Mouse (Mus musculus): Measurements from ENCODE around the gene Btbd35f25. TPM values are rescaled to one million over a fixed set of nuclear protein-coding genes. Genes with fewer than 3 reads are reported as not detected.
"Not testable (repeated sequence)": the region's sequence is repeated elsewhere in the genome, so short reads cannot be mapped to it uniquely, and the experiment has no call there.

Gene Btbd35f25
- not detected in 2 replicates for polyA plus RNA-seq (2015; fragmentation: Nextera tagmentation; extraction: Ambion mirVana)

- not testable (repeated sequence) for H3K27ac ChIP-seq; H3K36me3 ChIP-seq (ENCODE audit: poor library complexity, severe bottlenecking); H3K4me3 ChIP-seq; H3K27me3 ChIP-seq; H3K9ac ChIP-seq; H3K4me2 ChIP-seq; H3K9me3 ChIP-seq (replicated peaks); H3K4me1 ChIP-seq; ATAC-seq
- 79% methylated on average over 3 of the region's 4 CpGs for WGBS
Measured at GRCm38 (mm10) chrX:31717056-31717455, at the start of gene Btbd35f25. Btbd35f25 (minus strand) TSS chrX:31717156.

DNA sequence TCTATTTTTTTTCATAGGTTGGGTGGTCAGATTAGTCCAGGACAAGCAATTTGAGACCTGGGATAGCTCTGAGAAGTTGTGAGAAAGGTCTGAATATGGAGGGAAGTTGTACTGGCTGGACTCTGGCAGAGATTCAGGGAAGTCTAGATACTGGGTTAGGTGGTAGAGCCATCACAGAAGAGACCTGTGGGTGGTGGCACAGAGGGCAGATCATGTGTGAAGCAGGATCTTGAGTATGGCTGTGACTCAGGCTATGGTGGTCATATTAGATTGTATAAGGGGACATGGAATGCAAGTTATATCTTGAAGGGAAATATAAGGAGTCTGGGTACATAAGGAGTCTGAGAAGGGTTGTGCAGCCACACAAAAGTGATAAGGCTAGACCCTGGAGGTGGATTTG lies 49.3 kb upstream of the Btbd35f25 start:
- ATAC-seq, result no peak
- Histone ChIP-seq H3K27ac (no peak overlapping the region), H3K27me3 (no peaks in the 10 kb centered on the region), H3K36me3 (ENCODE audit: poor library complexity, severe bottlenecking) (no peaks in the 10 kb centered on the region), H3K4me1 (no peaks in the 10 kb centered on the region), H3K4me2 (no peak overlapping the region), H3K9ac (no peak overlapping the region), H3K4me3 (no peak overlapping the region), H3K9me3 (replicated peaks) (peaks cover 96% of the 10 kb centered on the region)

- WGBS, result 77% methylated on average over 1 of the region's 1 CpGs
- Histone ChIP-seq H3K4me3 (no peak overlapping the region), H3K27ac (no peak overlapping the region), H3K4me1 (no peaks in the 10 kb centered on the region), H3K27me3 (no peaks in the 10 kb centered on the region), H3K4me2 (no peak overlapping the region), H3K36me3 (ENCODE audit: poor library complexity, severe bottlenecking) (no peaks in the 10 kb centered on the region), H3K9me3 (replicated peaks) (peaks cover 92% of the 10 kb centered on the region), H3K9ac (no peak overlapping the region)
- ATAC-seq, result no peak
Measured at GRCm38 (mm10) chrX:31764001-31764400, 47.0 kb upstream of the Btbd35f25 start.

GRCm38 (mm10) chrX:31745079-31745478 lies 28.1 kb upstream of the Btbd35f25 start:
- H3K9me3 ChIP-seq (replicated peaks), result peaks cover 65% of the 10 kb centered on the region
- no peak for ATAC-seq
- 88% methylated on average over 10 of the region's 10 CpGs for WGBS

DNA sequence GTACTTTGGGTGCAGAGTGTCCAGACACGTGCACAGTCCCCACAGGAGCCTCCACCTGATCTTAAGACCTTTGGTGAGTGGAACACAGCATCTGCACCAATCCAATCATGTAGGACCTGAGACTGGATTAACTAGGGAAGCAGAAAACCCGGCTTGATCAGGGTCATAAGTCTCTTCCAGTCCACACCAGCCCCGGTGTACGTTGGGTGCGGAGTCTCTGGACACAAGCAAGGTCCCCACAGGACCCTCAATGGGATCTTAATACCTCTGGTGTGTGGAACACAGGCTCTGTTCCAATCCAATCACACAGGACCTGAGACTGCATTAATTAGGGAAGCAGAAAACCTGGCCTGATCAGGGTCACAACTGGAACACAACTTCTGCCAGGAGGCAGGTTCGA lies 20.0 kb upstream of the Btbd35f25 start:
- Histone ChIP-seq H3K4me3 (no peak overlapping the region), H3K4me1 (no peaks in the 10 kb centered on the region), H3K36me3 (ENCODE audit: poor library complexity, severe bottlenecking) (no peaks in the 10 kb centered on the region), H3K27me3 (no peaks in the 10 kb centered on the region), H3K4me2 (no peak overlapping the region), H3K9me3 (replicated peaks) (peaks cover 34% of the 10 kb centered on the region), H3K9ac (no peak overlapping the region), H3K27ac (no peak overlapping the region)
- no peak for ATAC-seq
- WGBS, result 80% methylated on average over 6 of the region's 6 CpGs

More at GRCm38 (mm10) chrX:31745079-31745478, 28.1 kb upstream of the Btbd35f25 start:
- no peak overlapping the region for H3K27ac ChIP-seq
- H3K4me2 ChIP-seq, result no peak overlapping the region
- no peaks in the 10 kb centered on the region for H3K27me3 ChIP-seq
- H3K4me1 ChIP-seq, result no peaks in the 10 kb centered on the region
- H3K4me3 ChIP-seq, result no peak overlapping the region
- no peaks in the 10 kb centered on the region for H3K36me3 ChIP-seq (ENCODE audit: poor library complexity, severe bottlenecking)
- H3K9ac ChIP-seq, result no peak overlapping the region

Other genes starting within 250 kb of the Btbd35f25 start
- not detected in 2 replicates for gene Gm21883, start 142.9 kb downstream of the Btbd35f25 start, polyA plus RNA-seq (2015; fragmentation: Nextera tagmentation; extraction: Ambion mirVana)
- gene Spin2e, start 98.2 kb downstream of the Btbd35f25 start, polyA plus RNA-seq (2015; fragmentation: Nextera tagmentation; extraction: Ambion mirVana), result not detected in 2 replicates
- gene Gm21637, start 244.9 kb upstream of the Btbd35f25 start, polyA plus RNA-seq (2015; fragmentation: Nextera tagmentation; extraction: Ambion mirVana), result not detected in 2 replicates